Mouse (Mus musculus) midbrain, embryonic 12.5 days (tissue): ENCODE measurements around the gene Exog. TPM values are rescaled to one million over a fixed set of nuclear protein-coding genes. Genes with fewer than 3 reads are reported as not detected.

Source experiments
- ATAC-seq: fragments of 200-750 bp; cut with Nextera tagmentation; 2 replicates; pipeline ENCODE4 v1.8.0; 2017; ENCODE audit warnings: low read depth, moderate TSS enrichment, moderate library complexity; ENCODE audit not compliant: low FRiP score
- H3K27ac ChIP-seq: fragments of 300-500 bp; sonication (generic); replicated peaks from 2 replicates; pipeline ENCODE4 v1.5.1; 2016; ENCODE audit warnings: mild to moderate bottlenecking
- H3K27me3 ChIP-seq: fragments of 300-500 bp; sonication (generic); 2 replicates; pipeline ENCODE4 v1.6.1; 2016; ENCODE audit warnings: mild to moderate bottlenecking
- H3K36me3 ChIP-seq: fragments of 300-500 bp; sonication (generic); 2 replicates; pipeline ENCODE4 v1.6.1; 2016
- H3K4me1 ChIP-seq: fragments of 300-500 bp; sonication (generic); 2 replicates; pipeline ENCODE4 v1.6.1; 2016
- H3K4me2 ChIP-seq: fragments of 300-500 bp; sonication (generic); replicated peaks from 2 replicates; pipeline ENCODE4 v1.6.1; 2016; ENCODE audit warnings: mild to moderate bottlenecking, moderate library complexity
- H3K4me3 ChIP-seq: fragments of 300-500 bp; sonication (generic); 2 replicates; pipeline ENCODE4 v1.5.1; 2016; ENCODE audit warnings: mild to moderate bottlenecking
- H3K9ac ChIP-seq: fragments of 300-500 bp; sonication (generic); replicated peaks from 2 replicates; pipeline ENCODE4 v1.6.1; 2016; ENCODE audit warnings: mild to moderate bottlenecking, moderate library complexity
- H3K9me3 ChIP-seq: fragments of 300-500 bp; sonication (generic); 2 replicates; pipeline ENCODE4 v1.6.1; 2016; ENCODE audit warnings: mild to moderate bottlenecking
- WGBS: fragments of 180-500 bp; shearing (Covaris S2); methylation state at CpG from one replicate; pipeline ENCODE4 v1.1.7; 2016; 5-methylcytosine and 5-hydroxymethylcytosine counted together
- polyA plus RNA-seq: library from polyadenylated mRNA; unstranded; fragments of >200 nt; fragmentation: Nextera tagmentation; extraction: Ambion mirVana; gene quantifications from 2 replicates; pipeline ENCODE4 v1.2.1, GENCODE M21; 2016

Gene Exog
- polyA plus RNA-seq, 1 experiment from 2014 or later = 45.1 TPM

- no peaks in the 10 kb centered on the region for H3K9me3 ChIP-seq
- peaks cover 81% of the 10 kb centered on the region for H3K27me3 ChIP-seq
- no peak overlapping the region for H3K4me3 ChIP-seq
- no peak overlapping the region for H3K27ac ChIP-seq
- 85% methylated on average over 8 of the region's 8 CpGs for WGBS
- no peak overlapping the region for H3K9ac ChIP-seq
- no peak for ATAC-seq
- H3K36me3 ChIP-seq = no peaks in the 10 kb centered on the region
- H3K4me2 ChIP-seq = no peak overlapping the region
- H3K4me1 ChIP-seq = 0 out of 2 replicates have a peak, but pooled peaks cover 6% of the 10 kb centered on the region
Measured at GRCm38 (mm10) chr9:119513816-119514215, 69.1 kb downstream of the Exog start.

DNA sequence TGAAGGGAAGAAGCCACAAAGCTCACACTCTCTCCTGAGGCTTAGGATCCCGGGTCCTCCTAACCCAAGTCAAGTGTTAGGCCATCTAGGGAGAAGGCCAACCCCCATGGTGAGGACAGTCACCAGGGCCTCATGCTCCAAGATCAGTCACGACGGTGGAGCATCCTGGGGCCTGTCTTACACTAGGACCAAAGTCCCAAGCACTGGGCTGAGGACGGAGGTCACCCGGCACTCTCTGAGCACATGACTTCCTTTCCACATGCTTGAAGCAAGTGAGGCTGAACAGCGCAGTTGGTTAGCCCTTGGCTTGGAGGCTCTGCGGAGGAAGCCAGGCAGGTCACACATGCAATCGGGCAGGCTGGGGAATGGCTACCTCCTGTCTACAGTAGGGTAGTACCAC, 70.2 kb downstream of the Exog start:
- 89% methylated on average over 8 of the region's 8 CpGs for WGBS
- H3K9me3 ChIP-seq = no peaks in the 10 kb centered on the region
- no peaks in the 10 kb centered on the region for H3K36me3 ChIP-seq
- no peak overlapping the region for H3K4me3 ChIP-seq
- H3K27ac ChIP-seq = no peak overlapping the region
- peaks cover 10% of the 10 kb centered on the region for H3K4me1 ChIP-seq
- H3K27me3 ChIP-seq = peaks cover 92% of the 10 kb centered on the region
- ATAC-seq = no peak
- H3K4me2 ChIP-seq = no peak overlapping the region
- no peak overlapping the region for H3K9ac ChIP-seq

Other genes with a start within 250 kb of the Exog start
- gene Slc22a13, start 235.8 kb upstream of the Exog start, polyA plus RNA-seq = not detected in 2 replicates
- gene Oxsr1, start 122.5 kb upstream of the Exog start, polyA plus RNA-seq = 20.9 and 24.1 TPM in 2 replicates
- gene Acaa1a, start 105.3 kb upstream of the Exog start, polyA plus RNA-seq = 79.1 and 82.2 TPM in 2 replicates
- 5.7 and 6.2 TPM in 2 replicates for gene Myd88, start 103.5 kb upstream of the Exog start, polyA plus RNA-seq
- gene Xylb, start 87.6 kb upstream of the Exog start, polyA plus RNA-seq = 5.0 and 5.7 TPM in 2 replicates
- not detected in 2 replicates for gene Slc22a14, start 79.4 kb upstream of the Exog start, polyA plus RNA-seq
- gene Acvr2b, start 42.8 kb upstream of the Exog start, polyA plus RNA-seq = 109 and 116 TPM in 2 replicates
- 0.18 and 0.33 TPM in 2 replicates for gene Scn5a, start 134.1 kb downstream of the Exog start, polyA plus RNA-seq